ENCODE assay signal across 14 mouse cellular contexts in the genomic region with DNA sequence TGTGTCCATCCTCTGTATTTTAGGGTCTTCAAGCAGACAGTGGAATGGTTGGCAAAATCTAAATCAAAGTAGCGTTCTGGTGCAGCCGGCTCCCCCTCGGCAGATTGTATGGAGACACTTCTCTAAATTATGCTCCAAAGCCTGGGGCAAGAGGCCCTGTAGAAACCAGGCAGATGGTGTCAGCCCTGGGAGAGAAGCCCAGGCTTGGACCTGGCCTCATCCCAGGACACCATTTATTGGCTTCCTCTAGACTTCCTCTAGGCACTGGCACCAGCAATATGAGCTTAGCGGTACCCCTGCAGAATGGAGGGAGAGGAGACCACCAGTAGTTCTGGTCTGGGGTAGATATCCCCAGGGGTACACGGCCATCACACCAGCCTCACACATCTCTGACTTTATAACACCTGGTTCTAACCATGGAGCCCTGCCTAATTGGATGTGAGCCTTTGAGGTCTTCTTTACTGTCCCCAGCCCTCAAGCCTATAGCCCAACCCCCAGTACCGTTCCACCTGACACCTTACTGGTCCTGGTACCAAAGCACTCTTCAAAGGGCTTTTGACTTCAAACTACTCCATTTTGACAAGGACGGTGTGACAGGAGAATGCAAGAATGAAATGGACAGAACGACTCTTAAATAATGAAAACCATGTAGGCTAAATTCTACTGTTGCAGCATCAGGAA. TPM values are rescaled to one million over a fixed set of nuclear protein-coding genes. Genes with fewer than 3 reads are reported as not detected.
DNase-seq lines count a peak whose midpoint lies in the region; ATAC-seq lines count a peak whose summit lies in the region.
"Had no signal": no experiment of that assay in that cellular context is flagged by ENCODE, and none has a peak within 500 bp of the region (broad histone marks: within the 10 kb centered on the region; RNA-seq: fewer than 3 reads in every experiment).

No protein-coding gene starts in this region.

- no peak overlapping the region for H3K4me3 ChIP-seq in forebrain, embryonic 13.5 days
- no peak overlapping the region for H3K4me3 ChIP-seq in forebrain, embryonic 11.5 days (ENCODE audit: low read depth, low read length)
- H3K4me3 ChIP-seq in liver, embryonic 11.5 days (ENCODE audit: low read depth, low read length) = no peak overlapping the region
- H3K4me3 ChIP-seq: heart, embryonic 13.5 days; liver, embryonic 13.5 days; megakaryocyte, embryonic 14.5 days had no signal

- H3K9me3 ChIP-seq in forebrain, embryonic 13.5 days (replicated peaks) = no peaks in the 10 kb centered on the region
- no peaks in the 10 kb centered on the region for H3K9me3 ChIP-seq in forebrain, embryonic 11.5 days (ENCODE audit: control insufficient read depth, low read length)
- no peaks in the 10 kb centered on the region for H3K9me3 ChIP-seq in liver, embryonic 11.5 days (ENCODE audit: control insufficient read depth, low read length)
- H3K9me3 ChIP-seq: heart, embryonic 13.5 days; liver, embryonic 13.5 days had no signal

- peak overlapping the region; percentile 10; the same call in 1 of the 2 replicates for H3K27ac ChIP-seq in forebrain, embryonic 13.5 days
- no peak overlapping the region for H3K27ac ChIP-seq in forebrain, embryonic 11.5 days (ENCODE audit: low read depth, low read length)
- no peak overlapping the region for H3K27ac ChIP-seq in liver, embryonic 11.5 days (ENCODE audit: low read depth, low read length)
- H3K27ac ChIP-seq: heart, embryonic 13.5 days; liver, embryonic 13.5 days had no signal

- 84% methylated on average over 8 of the region's 8 CpGs for WGBS in forebrain, embryonic 13.5 days
- WGBS in forebrain, embryonic 11.5 days = 89% methylated on average over 8 of the region's 8 CpGs
- WGBS in liver, embryonic 11.5 days = 89% methylated on average over 8 of the region's 8 CpGs

- H3K4me2 ChIP-seq in forebrain, embryonic 13.5 days = no peak overlapping the region
- no peak overlapping the region for H3K4me2 ChIP-seq in forebrain, embryonic 11.5 days (ENCODE audit: low read depth, low read length, severe bottlenecking)
- no peak overlapping the region for H3K4me2 ChIP-seq in liver, embryonic 11.5 days
- H3K4me2 ChIP-seq: heart, embryonic 13.5 days; liver, embryonic 13.5 days had no signal

- H3K27me3 ChIP-seq in forebrain, embryonic 13.5 days = no peaks in the 10 kb centered on the region
- H3K27me3 ChIP-seq in forebrain, embryonic 11.5 days (ENCODE audit: control insufficient read depth, insufficient read depth, low read length) = no peaks in the 10 kb centered on the region
- H3K27me3 ChIP-seq in liver, embryonic 11.5 days (replicated peaks; ENCODE audit: control insufficient read depth, insufficient read depth, low read length) = no peaks in the 10 kb centered on the region
- H3K27me3 ChIP-seq: heart, embryonic 13.5 days; liver, embryonic 13.5 days; megakaryocyte, embryonic 14.5 days had no signal

- H3K9ac ChIP-seq in forebrain, embryonic 13.5 days = no peak overlapping the region
- H3K9ac ChIP-seq in forebrain, embryonic 11.5 days (ENCODE audit: low read length) = no peak overlapping the region
- H3K9ac ChIP-seq in liver, embryonic 11.5 days (ENCODE audit: low read depth, low read length) = no peak overlapping the region
- H3K9ac ChIP-seq: heart, embryonic 13.5 days; liver, embryonic 13.5 days had no signal

- no peaks in the 10 kb centered on the region; the same call in 1 of the 2 replicates for H3K4me1 ChIP-seq in forebrain, embryonic 13.5 days
- H3K4me1 ChIP-seq in forebrain, embryonic 11.5 days (replicated peaks; ENCODE audit: control insufficient read depth, insufficient read depth, low read length) = no peaks in the 10 kb centered on the region
- H3K4me1 ChIP-seq in liver, embryonic 11.5 days (replicated peaks; ENCODE audit: control insufficient read depth, insufficient read depth, low read length) = no peaks in the 10 kb centered on the region
- H3K4me1 ChIP-seq: heart, embryonic 13.5 days; liver, embryonic 13.5 days; megakaryocyte, embryonic 14.5 days had no signal

- no peak for DNase-seq in forebrain, embryonic 11.5 days (ENCODE audit: low spot score)
- peak; percentile 85 for DNase-seq in left cerebral cortex, postnatal 4 days
- DNase-seq in left cerebral cortex, adult 18-20 months (ENCODE audit: low spot score in 2 of 2) = no peak
- DNase-seq in cerebellum, adult 8-10 months = peak; percentile 94
- peak; percentile 36 to 54 for DNase-seq in gastrocnemius, adult 8-10 months (ENCODE audit: low spot score in 2 of 2)
- no peak for DNase-seq in liver, embryonic 11.5 days (ENCODE audit: low spot score)
- DNase-seq in ovary, postnatal 36 days (ENCODE audit: low spot score) = no peak
- DNase-seq: liver, embryonic 13.5 days; thymus, postnatal 25 days had no signal

- ATAC-seq in forebrain, embryonic 13.5 days = peak; percentile 63; the same call in 1 of the 2 replicates
- no peak for ATAC-seq in forebrain, embryonic 11.5 days (replicated peaks; ENCODE audit: low FRiP score)
- no peak for ATAC-seq in liver, embryonic 11.5 days (replicated peaks; ENCODE audit: low FRiP score)
- ATAC-seq: lung, postnatal 0 days; Patski had no signal

- intact Hi-C loops in left cerebral cortex, postnatal 4 days (cut with DNase I) = no loop called here

- peaks cover 12% of the 10 kb centered on the region for H3K36me3 ChIP-seq in forebrain, embryonic 13.5 days (ENCODE audit: poor library complexity, severe bottlenecking)
- no peaks in the 10 kb centered on the region for H3K36me3 ChIP-seq in forebrain, embryonic 11.5 days (ENCODE audit: control insufficient read depth, insufficient read depth, low read length)
- H3K36me3 ChIP-seq in liver, embryonic 11.5 days (ENCODE audit: control insufficient read depth, insufficient read depth, low read length) = no peaks in the 10 kb centered on the region
- H3K36me3 ChIP-seq: heart, embryonic 13.5 days; liver, embryonic 13.5 days had no signal

RNA-seq across cellular contexts. Expression of gene Sel1l3, which starts 52.1 kb away (rescaled TPM):
- 7.0 and 8.5 TPM in 2 replicates for polyA plus RNA-seq in forebrain, embryonic 13.5 days (2015; fragmentation: Nextera tagmentation; extraction: Ambion mirVana)
- 9.1 and 10.4 TPM in 2 replicates for polyA plus RNA-seq in forebrain, embryonic 11.5 days (2014; fragmentation: Nextera tagmentation; extraction: Ambion mirVana)
- 10 to 100 TPM; 51.9 to 60.8 TPM for total RNA-seq in left cerebral cortex, postnatal 4 days (2021)
- total RNA-seq in left cerebral cortex, adult 18-20 months (2021) = 10 to 100 TPM; 56.9 to 63.9 TPM
- total RNA-seq in gastrocnemius, adult 8-10 months (2022) = 10 to 100 TPM; 41.5 to 51.2 (median 49.4) TPM
- 0.27 and 0.52 TPM in 2 replicates for polyA plus RNA-seq in liver, embryonic 11.5 days (2014; fragmentation: Nextera tagmentation; extraction: Ambion mirVana)

Comparison
In these comparisons a context has a peak if more than half of its experiments do, and no peak if none do; other contexts are left out.
1. DNase-seq: peak in left cerebral cortex, postnatal 4 days (single experiment), cerebellum, adult 8-10 months (single experiment) and gastrocnemius, adult 8-10 months (2 of 2); none in forebrain, embryonic 11.5 days (single experiment), left cerebral cortex, adult 18-20 months (0 of 2), liver, embryonic 11.5 days (single experiment) and ovary, postnatal 36 days (single experiment).